Comparison of ENCODE assay signal across 8 mouse cellular contexts in genomic region chr4:84673681-84674307, GRCm38 (mm10). TPM values are rescaled to one million over a fixed set of nuclear protein-coding genes. Genes with fewer than 3 reads are reported as not detected.
A peak's percentile ranks its signal among the peaks of the same experiment; 100 is the strongest.
DNase-seq lines count a peak whose midpoint lies in the region; ATAC-seq lines count a peak whose summit lies in the region.

No protein-coding gene starts in this region.

- peak overlapping the region; percentile 86; the same call in 1 of the 2 replicates for H3K27ac ChIP-seq in heart, embryonic 10.5 days
- H3K27ac ChIP-seq in intestine, embryonic 14.5 days (ENCODE audit: low read depth), result peak overlapping the region; percentile 93
- peak overlapping the region; percentile 65; the same call in 1 of the 2 replicates for H3K27ac ChIP-seq in midbrain, embryonic 15.5 days

- no peak for ATAC-seq in intestine, embryonic 14.5 days (replicated peaks; ENCODE audit: low FRiP score, low TSS enrichment, low read depth)
- 0 out of 2 replicates have a peak, but pooled peaks have one; percentile 5 for ATAC-seq in midbrain, embryonic 15.5 days (replicated peaks)

- H3K4me2 ChIP-seq in intestine, embryonic 14.5 days (ENCODE audit: low read length), result peak overlapping the region; percentile 79
- H3K4me2 ChIP-seq in midbrain, embryonic 15.5 days, result peak overlapping the region; percentile 99

- H3K9me3 ChIP-seq in heart, embryonic 10.5 days, result no peaks in the 10 kb centered on the region
- H3K9me3 ChIP-seq in intestine, embryonic 14.5 days (ENCODE audit: control insufficient read depth, low read length), result no peaks in the 10 kb centered on the region
- H3K9me3 ChIP-seq in midbrain, embryonic 15.5 days, result no peaks in the 10 kb centered on the region

- no peaks in the 10 kb centered on the region for H3K36me3 ChIP-seq in heart, embryonic 10.5 days
- H3K36me3 ChIP-seq in intestine, embryonic 14.5 days (ENCODE audit: control insufficient read depth, insufficient read depth, low read length), result no peaks in the 10 kb centered on the region
- H3K36me3 ChIP-seq in midbrain, embryonic 15.5 days (replicated peaks), result no peaks in the 10 kb centered on the region

- 0 out of 2 replicates have a peak, but pooled peaks cover 4% of the 10 kb centered on the region for H3K4me1 ChIP-seq in heart, embryonic 10.5 days
- peaks cover 24% of the 10 kb centered on the region for H3K4me1 ChIP-seq in intestine, embryonic 14.5 days (replicated peaks; ENCODE audit: control insufficient read depth, insufficient read depth, low read length)
- H3K4me1 ChIP-seq in midbrain, embryonic 15.5 days, result peaks cover 27% of the 10 kb centered on the region

- peak overlapping the region; percentile 82 for H3K9ac ChIP-seq in intestine, embryonic 14.5 days (ENCODE audit: low read length)
- H3K9ac ChIP-seq in midbrain, embryonic 15.5 days, result no peak overlapping the region; the same call in 1 of the 2 replicates

- peaks cover 55% of the 10 kb centered on the region for H3K27me3 ChIP-seq in heart, embryonic 10.5 days (ENCODE audit: insufficient read depth, poor library complexity, severe bottlenecking)
- H3K27me3 ChIP-seq in intestine, embryonic 14.5 days (replicated peaks; ENCODE audit: control insufficient read depth, insufficient read depth, low read length), result peaks cover 9% of the 10 kb centered on the region; the same call in 1 of the 2 replicates
- peaks cover 51% of the 10 kb centered on the region for H3K27me3 ChIP-seq in midbrain, embryonic 15.5 days (replicated peaks)

- WGBS in heart, embryonic 10.5 days, result 18% methylated on average over 10 of the region's 10 CpGs
- 6% methylated on average over 10 of the region's 10 CpGs for WGBS in intestine, embryonic 14.5 days
- WGBS in midbrain, embryonic 15.5 days, result 16% methylated on average over 10 of the region's 10 CpGs

- no peak for DNase-seq in heart, embryonic 10.5 days (ENCODE audit: low spot score)
- DNase-seq in heart, adult 8-10 months (ENCODE audit: low spot score), result no peak
- peak; percentile 39 for DNase-seq in embryo, embryonic 9.5 days (ENCODE audit: extremely low spot score)
- DNase-seq in intestine, embryonic 14.5 days (ENCODE audit: low spot score), result peak; percentile 65
- no peak for DNase-seq in layer of hippocampus, adult 9-10 months (ENCODE audit: low spot score)
- DNase-seq in natural killer cell, adult 2 months (ENCODE audit: low spot score in 2 of 2), result no peak
- DNase-seq in thymus, postnatal 36 days, result no peak

- peak overlapping the region; percentile 80 for H3K4me3 ChIP-seq in heart, embryonic 10.5 days
- H3K4me3 ChIP-seq in intestine, embryonic 14.5 days (ENCODE audit: low read depth, low read length), result peak overlapping the region; percentile 67
- peak overlapping the region; percentile 70 for H3K4me3 ChIP-seq in midbrain, embryonic 15.5 days

RNA-seq across cellular contexts. Expression of gene Bnc2, which starts 1.3 kb away (rescaled TPM):
- polyA plus RNA-seq in heart, embryonic 10.5 days (2016; fragmentation: Nextera tagmentation; extraction: Ambion mirVana), result 2.0 and 7.7 TPM in 2 replicates
- 1 to 10 TPM; 5.2 to 6.7 (median 5.5) TPM for total RNA-seq in heart, adult 8-10 months (2022)
- 24.3 and 31.7 TPM in 2 replicates for polyA plus RNA-seq in intestine, embryonic 14.5 days (2014; fragmentation: Nextera tagmentation; extraction: Ambion mirVana)
- polyA plus RNA-seq in midbrain, embryonic 15.5 days (2015; fragmentation: Nextera tagmentation; extraction: Ambion mirVana), result 27.4 and 35.7 TPM in 2 replicates

Comparison
In these comparisons a context has a peak if more than half of its experiments do, and no peak if none do; other contexts are left out.
1. DNase-seq: peak in embryo, embryonic 9.5 days (single experiment) and intestine, embryonic 14.5 days (single experiment); none in heart, embryonic 10.5 days (single experiment), heart, adult 8-10 months (single experiment), layer of hippocampus, adult 9-10 months (single experiment), natural killer cell, adult 2 months (0 of 2) and thymus, postnatal 36 days (0 of 2).
2. Peak in every context shown above with its lines, with median percentiles within 50 percentile points of each other: H3K27ac ChIP-seq and H3K4me3 ChIP-seq.